Mouse (Mus musculus): ENCODE results near the gene Upf2. TPM values are rescaled to one million over a fixed set of nuclear protein-coding genes. Genes with fewer than 3 reads are reported as not detected.
A peak's percentile ranks its signal among the peaks of the same experiment; 100 is the strongest.
"Not testable (repeated sequence)": the region's sequence is repeated elsewhere in the genome, so short reads cannot be mapped to it uniquely, and the experiment has no call there.

The Upf2 gene
- polyA plus RNA-seq, 1 experiment from 2014 or later, result 12.3 TPM

DNA sequence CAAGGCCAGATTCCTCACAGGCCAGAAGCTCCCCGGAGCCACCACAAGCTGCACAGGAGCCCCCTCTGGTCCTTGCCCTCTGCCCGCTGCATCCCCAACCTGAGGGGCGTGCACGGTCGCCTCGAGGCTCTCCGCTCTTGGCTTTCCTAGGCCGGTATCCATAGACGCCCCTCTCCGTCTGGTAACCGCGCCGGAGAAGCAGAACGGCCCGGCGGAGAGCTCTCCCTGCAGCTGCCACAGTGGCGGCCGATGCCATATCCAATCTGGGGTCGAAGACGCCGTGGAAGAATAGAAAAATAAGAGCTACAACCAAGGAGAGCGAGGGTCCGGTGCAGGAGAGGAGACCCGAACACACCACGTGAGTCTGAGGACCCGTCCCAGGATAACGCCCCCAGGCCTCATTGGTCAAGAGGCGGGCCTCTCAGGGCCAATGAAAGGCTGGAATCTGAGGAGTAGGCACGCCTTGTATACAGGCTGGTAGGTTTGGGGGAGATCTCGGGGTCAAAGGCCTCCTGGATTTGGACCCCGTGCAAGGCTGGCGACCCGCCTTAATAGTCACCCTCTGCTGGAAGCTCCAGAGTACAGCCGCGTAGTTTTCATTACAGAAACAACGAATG, 8.7 kb upstream of the Upf2 start, which contains the start of gene Dhtkd1:
Gene Dhtkd1, minus strand, starts transcription at position 377 of the 617 bp plus-strand sequence.
- under 1% methylated on average over 36 of the region's 36 CpGs for WGBS
- DNase-seq (ENCODE audit: low spot score), result peak; percentile 78
- ATAC-seq (ENCODE audit: insufficient read depth, low FRiP score, low TSS enrichment), result peak; percentile 97
- Histone ChIP-seq H3K27ac (ENCODE audit: low read depth, low read length) (no peak within 1 kb of the TSS; the same call in 1 of the 2 replicates), H3K4me1 (ENCODE audit: control insufficient read depth, insufficient read depth, low read length) (no peaks in the 10 kb centered on the region), H3K4me2 (ENCODE audit: low read depth) (peak within 1 kb of the TSS; percentile 81), H3K4me3 (ENCODE audit: low read depth, low read length) (peak within 1 kb of the TSS; percentile 56), H3K9ac (ENCODE audit: low read length) (peak within 1 kb of the TSS; percentile 76), H3K36me3 (ENCODE audit: control insufficient read depth, insufficient read depth, low read length) (no peaks in the 10 kb centered on the region), H3K27me3 (ENCODE audit: control insufficient read depth, insufficient read depth, low read length) (no peaks in the 10 kb centered on the region), H3K9me3 (ENCODE audit: control insufficient read depth, low read length) (no peaks in the 10 kb centered on the region)

DNA sequence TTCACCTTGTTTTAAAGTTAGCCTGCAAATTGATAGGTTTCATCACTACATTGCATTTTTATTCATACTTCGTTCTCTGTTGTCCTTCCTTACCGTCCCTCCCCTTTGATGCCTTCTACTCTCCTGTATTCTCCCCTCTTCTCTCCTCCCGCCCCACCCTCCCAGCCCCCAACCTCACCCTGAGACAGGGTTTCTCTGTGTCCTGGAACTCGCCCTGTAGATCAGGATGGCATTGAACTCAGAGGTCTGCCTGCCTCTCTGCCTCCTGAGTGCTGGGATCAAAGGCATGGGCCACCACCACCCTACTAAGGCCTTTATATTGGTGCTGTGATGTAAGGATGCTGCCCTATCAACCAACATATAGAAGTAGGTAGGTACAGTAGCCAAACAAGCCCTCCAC, 8.2 kb upstream of the Upf2 start:
- Histone ChIP-seq H3K4me1 (ENCODE audit: control insufficient read depth, insufficient read depth, low read length) (no peaks in the 10 kb centered on the region), H3K36me3 (ENCODE audit: control insufficient read depth, insufficient read depth, low read length) (no peaks in the 10 kb centered on the region), H3K9ac (ENCODE audit: low read length) (no peak overlapping the region), H3K4me3 (ENCODE audit: low read depth, low read length) (peak overlapping the region; percentile 56; the same call in 1 of the 2 replicates), H3K9me3 (ENCODE audit: control insufficient read depth, low read length) (no peaks in the 10 kb centered on the region), H3K4me2 (ENCODE audit: low read depth) (peak overlapping the region; percentile 81), H3K27me3 (ENCODE audit: control insufficient read depth, insufficient read depth, low read length) (no peaks in the 10 kb centered on the region), H3K27ac (ENCODE audit: low read depth, low read length) (no peak overlapping the region)
- WGBS, result 36% methylated on average over 4 of the region's 4 CpGs
- DNase-seq (ENCODE audit: low spot score) (no peak), ATAC-seq (ENCODE audit: insufficient read depth, low FRiP score, low TSS enrichment) (peak; percentile 60; the same call in 1 of the 2 replicates)

GRCm38 (mm10) chr2:5945629-5946028, 5.6 kb upstream of the Upf2 start:
- H3K27me3 ChIP-seq (ENCODE audit: control insufficient read depth, insufficient read depth, low read length), result no peaks in the 10 kb centered on the region
- H3K4me3 ChIP-seq (ENCODE audit: low read depth, low read length), result no peak overlapping the region
- H3K4me1 ChIP-seq (ENCODE audit: control insufficient read depth, insufficient read depth, low read length), result no peaks in the 10 kb centered on the region
- no peak overlapping the region for H3K4me2 ChIP-seq (ENCODE audit: low read depth)
- no peaks in the 10 kb centered on the region for H3K36me3 ChIP-seq (ENCODE audit: control insufficient read depth, insufficient read depth, low read length)
- no peak for ATAC-seq (ENCODE audit: insufficient read depth, low FRiP score, low TSS enrichment)
- H3K27ac ChIP-seq (ENCODE audit: low read depth, low read length), result no peak overlapping the region
- 89% methylated on average over 1 of the region's 1 CpGs for WGBS
- H3K9ac ChIP-seq (ENCODE audit: low read length), result no peak overlapping the region
- DNase-seq (ENCODE audit: low spot score), result no peak
- no peaks in the 10 kb centered on the region for H3K9me3 ChIP-seq (ENCODE audit: control insufficient read depth, low read length)

GRCm38 (mm10) chr2:5946876-5947275, 4.4 kb upstream of the Upf2 start:
- 87% methylated on average over 3 of the region's 3 CpGs for WGBS
- H3K4me2 ChIP-seq (ENCODE audit: low read depth), result no peak overlapping the region

GRCm38 (mm10) chr2:5948964-5949363, 2.3 kb upstream of the Upf2 start:
- no peaks in the 10 kb centered on the region for H3K27me3 ChIP-seq (ENCODE audit: control insufficient read depth, insufficient read depth, low read length)
- 92% methylated on average over 2 of the region's 2 CpGs for WGBS
- DNase-seq (ENCODE audit: low spot score), result no peak
- H3K9ac ChIP-seq (ENCODE audit: low read length), result no peak overlapping the region
- no peak overlapping the region for H3K27ac ChIP-seq (ENCODE audit: low read depth, low read length)
- no peak overlapping the region for H3K4me3 ChIP-seq (ENCODE audit: low read depth, low read length)
- no peak for ATAC-seq (ENCODE audit: insufficient read depth, low FRiP score, low TSS enrichment)
- H3K4me2 ChIP-seq (ENCODE audit: low read depth), result no peak overlapping the region
- H3K9me3 ChIP-seq (ENCODE audit: control insufficient read depth, low read length), result no peaks in the 10 kb centered on the region
- no peaks in the 10 kb centered on the region for H3K4me1 ChIP-seq (ENCODE audit: control insufficient read depth, insufficient read depth, low read length)
- H3K36me3 ChIP-seq (ENCODE audit: control insufficient read depth, insufficient read depth, low read length), result no peaks in the 10 kb centered on the region; the same call in 1 of the 2 replicates

More at GRCm38 (mm10) chr2:5946876-5947275, 4.4 kb upstream of the Upf2 start:
- no peak for ATAC-seq (ENCODE audit: insufficient read depth, low FRiP score, low TSS enrichment)
- Histone ChIP-seq H3K4me1 (ENCODE audit: control insufficient read depth, insufficient read depth, low read length) (no peaks in the 10 kb centered on the region), H3K4me3 (ENCODE audit: low read depth, low read length) (no peak overlapping the region), H3K27ac (ENCODE audit: low read depth, low read length) (no peak overlapping the region), H3K27me3 (ENCODE audit: control insufficient read depth, insufficient read depth, low read length) (no peaks in the 10 kb centered on the region), H3K36me3 (ENCODE audit: control insufficient read depth, insufficient read depth, low read length) (no peaks in the 10 kb centered on the region), H3K9me3 (ENCODE audit: control insufficient read depth, low read length) (no peaks in the 10 kb centered on the region), H3K9ac (ENCODE audit: low read length) (no peak overlapping the region)
- no peak for DNase-seq (ENCODE audit: low spot score)

DNA sequence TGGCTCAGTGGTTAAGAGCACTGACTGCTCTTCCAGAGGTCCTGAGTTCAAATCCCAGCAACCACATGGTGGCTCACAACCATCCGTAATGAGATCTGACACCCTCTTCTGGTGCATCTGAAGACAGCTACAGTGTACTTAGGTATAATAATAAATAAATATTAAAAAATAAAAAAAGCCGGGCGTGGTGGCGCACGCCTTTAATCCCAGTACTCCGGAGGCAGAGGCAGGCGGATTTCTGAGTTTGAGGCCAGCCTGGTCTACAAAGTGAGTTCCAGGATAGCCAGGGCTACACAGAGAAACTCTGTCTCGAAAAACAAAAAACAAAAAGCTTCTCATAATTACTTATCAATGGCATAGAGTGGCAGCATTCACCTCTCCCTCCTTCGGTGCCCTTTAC, 1.4 kb upstream of the Upf2 start:
- not testable (repeated sequence) for DNase-seq (ENCODE audit: low spot score); H3K27me3 ChIP-seq (ENCODE audit: control insufficient read depth, insufficient read depth, low read length); H3K9me3 ChIP-seq (ENCODE audit: control insufficient read depth, low read length); H3K27ac ChIP-seq (ENCODE audit: low read depth, low read length); ATAC-seq (ENCODE audit: insufficient read depth, low FRiP score, low TSS enrichment); H3K4me1 ChIP-seq (ENCODE audit: control insufficient read depth, insufficient read depth, low read length); H3K9ac ChIP-seq (ENCODE audit: low read length); H3K36me3 ChIP-seq (ENCODE audit: control insufficient read depth, insufficient read depth, low read length)
- Histone ChIP-seq H3K4me2 (ENCODE audit: low read depth) (peak overlapping the region; percentile 79), H3K4me3 (ENCODE audit: low read depth, low read length) (peak overlapping the region; percentile 98)
- WGBS, result 94% methylated on average over 9 of the region's 9 CpGs

DNA sequence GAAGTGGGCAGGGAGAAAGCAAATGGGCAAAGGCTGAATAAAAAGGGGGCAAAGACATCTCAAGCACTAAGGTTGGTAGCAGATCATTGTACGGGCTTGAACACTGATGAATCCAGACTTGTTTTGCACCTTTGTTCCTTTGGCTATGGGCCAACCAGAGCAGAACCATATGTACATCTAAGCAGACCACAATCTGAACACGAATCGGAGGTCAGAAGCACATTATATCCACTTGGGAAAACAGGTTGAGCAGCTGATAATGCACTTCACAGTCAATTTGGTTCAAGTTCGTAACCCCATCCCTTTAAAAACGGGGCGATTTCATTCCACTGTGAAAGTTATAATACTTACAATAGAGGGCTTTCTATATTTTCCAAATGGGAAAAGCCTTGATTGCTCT, 964 bp upstream of the Upf2 start:
- DNase-seq (ENCODE audit: low spot score) (peak; percentile 16), ATAC-seq (ENCODE audit: insufficient read depth, low FRiP score, low TSS enrichment) (no peak)
- H3K4me2 ChIP-seq (ENCODE audit: low read depth), result peak overlapping the region; percentile 79
- H3K9me3 ChIP-seq (ENCODE audit: control insufficient read depth, low read length), result no peaks in the 10 kb centered on the region
- 16% methylated on average over 6 of the region's 6 CpGs for WGBS
- no peaks in the 10 kb centered on the region; the same call in 1 of the 2 replicates for H3K36me3 ChIP-seq (ENCODE audit: control insufficient read depth, insufficient read depth, low read length)
- H3K9ac ChIP-seq (ENCODE audit: low read length), result peak overlapping the region; percentile 91
- no peaks in the 10 kb centered on the region for H3K27me3 ChIP-seq (ENCODE audit: control insufficient read depth, insufficient read depth, low read length)
- H3K27ac ChIP-seq (ENCODE audit: low read depth, low read length), result no peak overlapping the region
- peak overlapping the region; percentile 98 for H3K4me3 ChIP-seq (ENCODE audit: low read depth, low read length)
- H3K4me1 ChIP-seq (ENCODE audit: control insufficient read depth, insufficient read depth, low read length), result no peaks in the 10 kb centered on the region

DNA sequence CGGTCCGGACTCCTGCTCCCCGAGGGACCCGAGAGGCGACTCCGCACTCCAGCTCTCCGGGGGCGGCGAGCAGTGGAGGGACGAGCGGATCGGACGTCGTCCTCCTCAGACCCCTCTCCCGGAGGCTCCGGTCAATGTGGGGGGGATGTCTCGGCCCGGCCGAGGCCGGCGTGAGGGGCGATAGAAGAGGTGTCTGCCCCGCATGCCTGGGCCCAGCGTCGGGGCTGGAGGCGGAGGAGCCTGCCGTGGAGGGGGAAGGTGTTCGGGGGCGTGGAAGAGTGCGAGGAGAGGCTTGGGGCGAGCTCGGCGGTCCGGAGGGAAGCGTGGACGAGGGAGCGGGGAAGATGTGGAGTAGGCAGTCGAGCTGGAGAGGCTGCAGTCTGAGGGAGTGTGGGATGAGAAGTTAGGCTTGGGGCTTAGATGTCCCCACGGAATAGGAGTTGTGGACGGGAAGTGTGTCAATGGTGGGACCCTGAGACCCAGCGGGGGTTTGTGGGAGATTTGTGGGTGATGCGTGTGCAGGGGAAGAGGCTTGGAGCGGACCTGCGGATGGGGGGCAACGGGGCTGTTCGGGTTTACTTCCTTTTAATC, 447 bp downstream of the Upf2 start:
- H3K9me3 ChIP-seq (ENCODE audit: control insufficient read depth, low read length), result no peaks in the 10 kb centered on the region
- WGBS, result under 1% methylated on average over 45 of the region's 46 CpGs
- H3K4me1 ChIP-seq (ENCODE audit: control insufficient read depth, insufficient read depth, low read length), result no peaks in the 10 kb centered on the region
- no peaks in the 10 kb centered on the region; the same call in 1 of the 2 replicates for H3K36me3 ChIP-seq (ENCODE audit: control insufficient read depth, insufficient read depth, low read length)
- ATAC-seq (ENCODE audit: insufficient read depth, low FRiP score, low TSS enrichment) (peak; percentile 65), DNase-seq (ENCODE audit: low spot score) (no peak)
- H3K4me3 ChIP-seq (ENCODE audit: low read depth, low read length), result peak overlapping the region; percentile 98
- peak overlapping the region; percentile 79 for H3K4me2 ChIP-seq (ENCODE audit: low read depth)
- no peaks in the 10 kb centered on the region for H3K27me3 ChIP-seq (ENCODE audit: control insufficient read depth, insufficient read depth, low read length)
- peak overlapping the region; percentile 91 for H3K9ac ChIP-seq (ENCODE audit: low read length)
- peak overlapping the region; percentile 73 for H3K27ac ChIP-seq (ENCODE audit: low read depth, low read length)

- Histone ChIP-seq H3K4me3 (ENCODE audit: low read depth, low read length) (no peak overlapping the region), H3K4me1 (ENCODE audit: control insufficient read depth, insufficient read depth, low read length) (no peaks in the 10 kb centered on the region), H3K36me3 (ENCODE audit: control insufficient read depth, insufficient read depth, low read length) (peaks cover 7% of the 10 kb centered on the region), H3K27me3 (ENCODE audit: control insufficient read depth, insufficient read depth, low read length) (no peaks in the 10 kb centered on the region), H3K27ac (ENCODE audit: low read depth, low read length) (no peak overlapping the region), H3K9ac (ENCODE audit: low read length) (no peak overlapping the region), H3K4me2 (ENCODE audit: low read depth) (no peak overlapping the region), H3K9me3 (ENCODE audit: control insufficient read depth, low read length) (no peaks in the 10 kb centered on the region)
- DNase-seq (ENCODE audit: low spot score) (no peak), ATAC-seq (ENCODE audit: insufficient read depth, low FRiP score, low TSS enrichment) (no peak)
- WGBS, result 94% methylated on average over 9 of the region's 9 CpGs
These were observed 6.4 kb downstream of the Upf2 start for GRCm38 (mm10) chr2:5957705-5958104.
